Mouse (Mus musculus) forebrain, embryonic 14.5 days (tissue): ENCODE data around the gene Zfp92. TPM values are rescaled to one million over a fixed set of nuclear protein-coding genes. Genes with fewer than 3 reads are reported as not detected.

Experiments used
- ATAC-seq: fragments of 200-750 bp; cut with Nextera tagmentation; 2 replicates; pipeline ENCODE4 v1.8.0; 2017; ENCODE audit warnings: mild to moderate bottlenecking, moderate library complexity
- DNase-seq: peaks from one replicate; pipeline ENCODE4 v3.0.0-alpha.2; 2015; ENCODE audit warnings: low spot score
- H3K27ac ChIP-seq: fragments of 300-500 bp; sonication (generic); 2 replicates; pipeline ENCODE4 v1.5.1; 2014; ENCODE audit warnings: low read depth, mild to moderate bottlenecking, control low read depth, low read length, moderate library complexity
- H3K27me3 ChIP-seq: fragments of 300-500 bp; sonication (generic); replicated peaks from 2 replicates; pipeline ENCODE4 v1.6.1; 2014; ENCODE audit warnings: low read length, control low read depth, mixed read lengths; ENCODE audit not compliant: control insufficient read depth, insufficient read depth
- H3K36me3 ChIP-seq: fragments of 300-500 bp; sonication (generic); 2 replicates; pipeline ENCODE4 v1.6.1; 2014; ENCODE audit warnings: low read length, control low read depth; ENCODE audit not compliant: control insufficient read depth, insufficient read depth
- H3K4me1 ChIP-seq: fragments of 300-500 bp; sonication (generic); 2 replicates; pipeline ENCODE4 v1.6.1; 2014; ENCODE audit warnings: antibody characterized with exemption, low read length, control low read depth; ENCODE audit not compliant: control insufficient read depth, insufficient read depth
- H3K4me2 ChIP-seq: fragments of 300-500 bp; sonication (generic); 2 replicates; pipeline ENCODE4 v1.6.1; 2014; ENCODE audit warnings: mild to moderate bottlenecking, control low read depth, low read length
- H3K4me3 ChIP-seq: fragments of 300-500 bp; sonication (generic); 2 replicates; pipeline ENCODE4 v1.5.1; 2014; ENCODE audit warnings: low read depth, low read length, control low read depth
- H3K9ac ChIP-seq: fragments of 300-500 bp; sonication (generic); 2 replicates; pipeline ENCODE4 v1.6.1; 2014; ENCODE audit warnings: mild to moderate bottlenecking, low read length, control low read depth, moderate library complexity
- H3K9me3 ChIP-seq: fragments of 300-500 bp; sonication (generic); replicated peaks from 2 replicates; pipeline ENCODE4 v1.6.1; 2016; ENCODE audit warnings: low read length, control low read depth, mixed read lengths; ENCODE audit not compliant: control insufficient read depth
- WGBS: fragments of 180-500 bp; shearing (Covaris S2); extraction: QIAGEN DNeasy Blood & Tissue Kit; methylation state at CpG from one replicate; pipeline ENCODE4 v1.1.7; 2014; 5-methylcytosine and 5-hydroxymethylcytosine counted together
- polyA plus RNA-seq: library from polyadenylated mRNA; unstranded; fragments of >200 nt; fragmentation: Nextera tagmentation; extraction: Ambion mirVana; gene quantifications from 2 replicates; pipeline ENCODE4 v1.2.1, GENCODE M21; 2014

Zfp92 gene
- polyA plus RNA-seq, 1 experiment from 2014 or later = 0.39 TPM

GRCm38 (mm10) chrX:73467446-73468241 lies 56.7 kb downstream of the Zfp92 start:
- no peaks in the 10 kb centered on the region for H3K36me3 ChIP-seq
- H3K9ac ChIP-seq = no peak overlapping the region
- WGBS = 72% methylated on average over 5 of the region's 5 CpGs
- H3K9me3 ChIP-seq = no peaks in the 10 kb centered on the region
- no peak overlapping the region for H3K4me3 ChIP-seq
- no peak overlapping the region for H3K27ac ChIP-seq
- no peak for ATAC-seq
- H3K4me2 ChIP-seq = no peak overlapping the region
- no peaks in the 10 kb centered on the region for H3K27me3 ChIP-seq
- no peaks in the 10 kb centered on the region for H3K4me1 ChIP-seq
- DNase-seq = no peak

GRCm38 (mm10) chrX:73468330-73468729 lies 57.4 kb downstream of the Zfp92 start:
- Histone ChIP-seq H3K4me2 (no peak overlapping the region), H3K4me1 (no peaks in the 10 kb centered on the region), H3K27ac (no peak overlapping the region), H3K27me3 (no peaks in the 10 kb centered on the region), H3K36me3 (no peaks in the 10 kb centered on the region), H3K4me3 (no peak overlapping the region), H3K9ac (no peak overlapping the region), H3K9me3 (no peaks in the 10 kb centered on the region)
- DNase-seq (no peak), ATAC-seq (no peak)
- WGBS = 78% methylated on average over 3 of the region's 3 CpGs

- no peak overlapping the region for H3K4me2 ChIP-seq
- H3K4me3 ChIP-seq = no peak overlapping the region
- H3K36me3 ChIP-seq = no peaks in the 10 kb centered on the region
- no peaks in the 10 kb centered on the region for H3K9me3 ChIP-seq
- no peaks in the 10 kb centered on the region for H3K27me3 ChIP-seq
- DNase-seq (no peak), ATAC-seq (no peak)
- H3K4me1 ChIP-seq = no peaks in the 10 kb centered on the region
- 86% methylated on average over 1 of the region's 1 CpGs for WGBS
- H3K27ac ChIP-seq = no peak overlapping the region
- H3K9ac ChIP-seq = no peak overlapping the region
Observed at GRCm38 (mm10) chrX:73468752-73469151, 57.9 kb downstream of the Zfp92 start.

GRCm38 (mm10) chrX:73471764-73472163 lies 60.9 kb downstream of the Zfp92 start:
- Histone ChIP-seq H3K9me3 (no peaks in the 10 kb centered on the region), H3K27ac (no peak overlapping the region), H3K9ac (no peak overlapping the region), H3K36me3 (no peaks in the 10 kb centered on the region), H3K4me1 (no peaks in the 10 kb centered on the region), H3K4me2 (no peak overlapping the region), H3K27me3 (no peaks in the 10 kb centered on the region), H3K4me3 (no peak overlapping the region)
- no peak for DNase-seq
- WGBS = 94% methylated on average over 3 of the region's 3 CpGs
- ATAC-seq = no peak

- H3K4me3 ChIP-seq = no peak overlapping the region
- no peak overlapping the region for H3K4me2 ChIP-seq
- no peaks in the 10 kb centered on the region for H3K36me3 ChIP-seq
- ATAC-seq = no peak
- H3K9me3 ChIP-seq = no peaks in the 10 kb centered on the region
- no peak overlapping the region for H3K27ac ChIP-seq
- WGBS = 65% methylated on average over 12 of the region's 12 CpGs
- no peaks in the 10 kb centered on the region for H3K27me3 ChIP-seq
- DNase-seq = no peak
- H3K9ac ChIP-seq = no peak overlapping the region
- no peaks in the 10 kb centered on the region for H3K4me1 ChIP-seq
Observed at GRCm38 (mm10) chrX:73474340-73475165, 63.7 kb downstream of the Zfp92 start.

GRCm38 (mm10) chrX:73475658-73476256 lies 64.9 kb downstream of the Zfp92 start:
- Histone ChIP-seq H3K4me1 (no peaks in the 10 kb centered on the region), H3K27ac (no peak overlapping the region), H3K36me3 (no peaks in the 10 kb centered on the region), H3K4me3 (no peak overlapping the region), H3K9me3 (no peaks in the 10 kb centered on the region), H3K9ac (no peak overlapping the region), H3K27me3 (no peaks in the 10 kb centered on the region), H3K4me2 (no peak overlapping the region)
- ATAC-seq = no peak
- WGBS = 90% methylated on average over 1 of the region's 1 CpGs
- no peak for DNase-seq

- Histone ChIP-seq H3K9me3 (no peaks in the 10 kb centered on the region), H3K36me3 (no peaks in the 10 kb centered on the region), H3K4me2 (no peak overlapping the region), H3K27me3 (no peaks in the 10 kb centered on the region), H3K4me3 (no peak overlapping the region), H3K9ac (no peak overlapping the region), H3K4me1 (no peaks in the 10 kb centered on the region), H3K27ac (no peak overlapping the region)
- DNase-seq = no peak
- 89% methylated on average over 2 of the region's 2 CpGs for WGBS
- ATAC-seq = no peak
Observed at GRCm38 (mm10) chrX:73476621-73477020, 65.7 kb downstream of the Zfp92 start.

GRCm38 (mm10) chrX:73477500-73477899 lies 66.6 kb downstream of the Zfp92 start:
- Histone ChIP-seq H3K4me2 (no peak overlapping the region), H3K4me3 (no peak overlapping the region), H3K27me3 (no peaks in the 10 kb centered on the region), H3K9me3 (no peaks in the 10 kb centered on the region), H3K36me3 (no peaks in the 10 kb centered on the region), H3K27ac (no peak overlapping the region), H3K9ac (no peak overlapping the region), H3K4me1 (no peaks in the 10 kb centered on the region)
- 74% methylated on average over 2 of the region's 2 CpGs for WGBS
- DNase-seq (no peak), ATAC-seq (no peak)
